Mouse (Mus musculus) liver, adult 2 months (tissue): ENCODE data around the gene Dgkq.

Experiments
- CTCF ChIP-seq: fragments of 200-500 bp; IDR thresholded peaks from 2 replicates; pipeline ENCODE4 v1.5.1; 2011; ENCODE audit warnings: low read depth, low read length, control low read depth
- POLR2A ChIP-seq: fragments of 200-500 bp; IDR thresholded peaks from 2 replicates; pipeline ENCODE4 v1.6.1; 2011; ENCODE audit warnings: low read length, control low read depth; ENCODE audit not compliant: insufficient read depth; ENCODE audit errors: extremely low read depth

- TF ChIP-seq CTCF: no peak
- TF ChIP-seq POLR2A: no peak
Observed at GRCm38 (mm10) chr5:108713691-108714090, 44.2 kb upstream of the Dgkq start.
